Mouse (Mus musculus): ENCODE data around the gene Prr13. TPM values are rescaled to one million over a fixed set of nuclear protein-coding genes. Genes with fewer than 3 reads are reported as not detected.

The Prr13 gene
- polyA plus RNA-seq (2021; fragmentation: Nextera tagmentation), result 77.7 and 88.3 TPM in 2 replicates
- long read RNA-seq, experiment 1, transcript Prr13-205 (4 exons, 1,353 nt), result minor isoform, 7 of 57 reads
- long read RNA-seq, experiment 1, transcript Prr13-204 (4 exons, 1,055 nt), result major isoform, 26 of 57 reads
- long read RNA-seq, experiment 1, transcript Prr13-201 (5 exons, 1,224 nt), result minor isoform, 20 of 57 reads
- long read RNA-seq, experiment 1, partial matches to known transcripts, result 0 of 57 reads
- long read RNA-seq, experiment 1, other reads (novel, unspliced or antisense), result 0 of 57 reads
- long read RNA-seq, experiment 2, transcript Prr13-204 (4 exons, 1,055 nt), result major isoform, 45 of 88 reads
- long read RNA-seq, experiment 2, transcript Prr13-201 (5 exons, 1,224 nt), result minor isoform, 27 of 88 reads
- long read RNA-seq, experiment 2, partial matches to known transcripts, result 9 of 88 reads
- long read RNA-seq, experiment 2, other reads (novel, unspliced or antisense), result 2 of 88 reads

DNA sequence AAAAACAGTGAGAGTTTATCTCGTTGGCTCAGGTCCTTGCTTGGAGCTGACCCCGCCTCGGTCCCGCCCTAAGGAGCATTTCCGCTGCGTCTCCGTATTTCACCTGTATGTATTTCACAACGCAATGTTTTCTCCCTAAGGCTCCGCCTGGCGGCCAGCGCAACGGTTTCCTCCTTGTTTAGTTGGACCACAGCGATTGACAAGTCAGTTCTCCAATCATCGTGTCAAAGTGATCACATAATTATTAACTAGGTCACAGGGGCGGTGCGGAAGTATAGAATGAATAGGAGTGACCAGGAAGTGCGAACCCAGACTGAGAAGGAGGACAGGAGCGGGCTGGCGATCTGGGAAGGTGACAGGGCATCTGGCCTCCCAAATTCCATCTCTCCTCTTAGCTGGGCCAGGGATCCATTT is at the start of gene Prr13:
TSS of gene Prr13 (plus strand) at position 125 of the 414 bp plus-strand sequence.

DNA sequence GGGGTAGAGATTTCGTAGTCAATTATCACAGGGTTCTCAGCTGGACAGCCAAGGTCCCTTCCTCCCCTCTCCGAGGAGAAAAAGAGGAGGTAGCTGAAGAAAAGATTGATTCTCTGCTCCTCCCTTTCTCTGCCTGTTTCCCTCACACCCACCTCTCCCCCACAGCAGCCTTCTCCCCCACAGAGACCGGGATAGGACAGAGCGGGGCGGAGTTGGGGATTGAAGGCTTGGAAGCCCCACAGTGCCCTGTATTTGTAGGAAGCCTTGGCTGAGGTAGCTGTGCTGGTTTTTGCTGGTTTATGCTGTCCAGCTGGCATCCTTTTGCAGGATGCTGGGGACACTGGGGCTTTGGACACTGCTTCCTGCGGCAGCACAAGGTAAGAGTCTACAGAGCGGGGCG is 13.7 kb upstream of the Prr13 start, which contains the start of gene Amhr2:
TSS of gene Amhr2 (plus strand) at position 222 of the 400 bp plus-strand sequence.

DNA sequence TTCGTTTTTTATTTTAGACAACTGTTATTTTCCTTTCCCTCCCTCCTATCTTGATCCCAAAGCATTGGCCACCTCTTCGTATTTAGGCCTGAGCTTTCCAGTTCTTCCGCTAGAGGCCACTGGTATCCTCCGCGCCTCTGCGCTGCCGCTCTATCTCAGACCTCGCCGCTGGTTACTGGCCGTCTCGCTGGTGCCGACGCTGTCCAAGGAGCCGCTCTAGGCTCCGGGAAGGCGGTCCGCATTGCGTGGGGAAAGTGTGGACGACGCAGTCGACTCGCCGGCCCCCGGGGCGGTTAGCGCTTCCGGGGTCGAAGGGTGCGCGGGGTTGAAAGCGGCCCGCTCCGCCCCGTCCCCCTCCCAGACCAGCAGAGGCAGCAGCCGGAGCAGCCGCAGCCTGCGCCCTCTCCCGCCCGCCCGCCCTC is 11.4 kb downstream of the Prr13 start, which contains the start of gene Pcbp2:
TSS of gene Pcbp2 (plus strand) at position 357 of the 422 bp plus-strand sequence.

DNA sequence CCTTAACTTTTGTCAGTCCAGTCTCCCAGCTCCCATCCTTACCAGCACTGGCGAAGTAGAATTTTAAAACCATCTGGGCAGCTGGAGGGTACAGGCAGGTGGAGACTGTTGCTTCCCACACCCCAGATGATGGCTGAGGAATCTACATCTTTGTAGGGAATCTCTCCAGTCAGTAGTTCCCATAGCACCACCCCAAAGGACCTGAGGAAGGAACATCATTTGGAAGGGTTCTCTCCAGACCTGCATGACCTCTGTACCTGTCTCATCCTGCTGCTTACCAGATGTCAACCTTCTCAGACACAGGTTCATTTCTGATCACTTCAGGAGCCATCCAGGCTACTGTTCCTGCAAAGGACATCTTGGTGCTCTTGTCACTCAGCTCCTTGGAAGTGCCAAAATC is 44.6 kb downstream of the Prr13 start, which contains the start of gene Gm10337:
TSS of gene Gm10337 (plus strand) at position 276 of the 400 bp plus-strand sequence.

Other genes starting within 250 kb of the Prr13 start
- gene Itgb7, start 227.1 kb upstream of the Prr13 start, polyA plus RNA-seq (2021; fragmentation: Nextera tagmentation), result 0.84 and 1.1 TPM in 2 replicates
- gene Rarg, start 201.5 kb upstream of the Prr13 start, polyA plus RNA-seq (2021; fragmentation: Nextera tagmentation), result 1.8 and 2.6 TPM in 2 replicates
- not detected in 2 replicates for gene Gm9918, start 188.5 kb upstream of the Prr13 start, polyA plus RNA-seq (2021; fragmentation: Nextera tagmentation)
- gene Mfsd5, start 179.6 kb upstream of the Prr13 start, polyA plus RNA-seq (2021; fragmentation: Nextera tagmentation), result 27.4 and 84.9 TPM in 2 replicates
- 0.29 and 1.3 TPM in 2 replicates for gene Espl1, start 162.8 kb upstream of the Prr13 start, polyA plus RNA-seq (2021; fragmentation: Nextera tagmentation)
- gene Pfdn5, start 132.9 kb upstream of the Prr13 start, polyA plus RNA-seq (2021; fragmentation: Nextera tagmentation), result 1,254 and 1,594 TPM in 2 replicates
- gene Myg1, start 127.3 kb upstream of the Prr13 start, polyA plus RNA-seq (2021; fragmentation: Nextera tagmentation), result 60.7 and 68.7 TPM in 2 replicates
- 13.0 and 15.3 TPM in 2 replicates for gene Aaas, start 108.3 kb upstream of the Prr13 start, polyA plus RNA-seq (2021; fragmentation: Nextera tagmentation)
- 0.74 and 0.84 TPM in 2 replicates for gene Sp7, start 91.8 kb upstream of the Prr13 start, polyA plus RNA-seq (2021; fragmentation: Nextera tagmentation)
- 0.85 and 2.6 TPM in 2 replicates for gene Sp1, start 52.9 kb upstream of the Prr13 start, polyA plus RNA-seq (2021; fragmentation: Nextera tagmentation)
- 0.69 and 1.3 TPM in 2 replicates for gene Amhr2, start 13.7 kb upstream of the Prr13 start, polyA plus RNA-seq (2021; fragmentation: Nextera tagmentation)
- 104 and 109 TPM in 2 replicates for gene Pcbp2, start 11.5 kb downstream of the Prr13 start, polyA plus RNA-seq (2021; fragmentation: Nextera tagmentation)
- gene Gm10337, start 44.7 kb downstream of the Prr13 start, polyA plus RNA-seq (2021; fragmentation: Nextera tagmentation), result not detected in 2 replicates
- gene Map3k12, start 58.0 kb downstream of the Prr13 start, polyA plus RNA-seq (2021; fragmentation: Nextera tagmentation), result 29.5 and 31.4 TPM in 2 replicates
- gene Tarbp2, start 59.2 kb downstream of the Prr13 start, polyA plus RNA-seq (2021; fragmentation: Nextera tagmentation), result 15.8 and 18.3 TPM in 2 replicates
- gene Npff, start 65.9 kb downstream of the Prr13 start, polyA plus RNA-seq (2021; fragmentation: Nextera tagmentation), result 0.74 and 0.83 TPM in 2 replicates
- 0.33 TPM in 1 of 2 replicates, not detected in the other for gene Gm28047, start 166.0 kb downstream of the Prr13 start, polyA plus RNA-seq (2021; fragmentation: Nextera tagmentation)
- gene Atf7, start 166.4 kb downstream of the Prr13 start, polyA plus RNA-seq (2021; fragmentation: Nextera tagmentation), result 12.4 and 20.9 TPM in 2 replicates
- 337 and 356 TPM in 2 replicates for gene Atp5g2, start 213.3 kb downstream of the Prr13 start, polyA plus RNA-seq (2021; fragmentation: Nextera tagmentation)